Comparison of ENCODE assay signal across 16 mouse cellular contexts in the genomic region with DNA sequence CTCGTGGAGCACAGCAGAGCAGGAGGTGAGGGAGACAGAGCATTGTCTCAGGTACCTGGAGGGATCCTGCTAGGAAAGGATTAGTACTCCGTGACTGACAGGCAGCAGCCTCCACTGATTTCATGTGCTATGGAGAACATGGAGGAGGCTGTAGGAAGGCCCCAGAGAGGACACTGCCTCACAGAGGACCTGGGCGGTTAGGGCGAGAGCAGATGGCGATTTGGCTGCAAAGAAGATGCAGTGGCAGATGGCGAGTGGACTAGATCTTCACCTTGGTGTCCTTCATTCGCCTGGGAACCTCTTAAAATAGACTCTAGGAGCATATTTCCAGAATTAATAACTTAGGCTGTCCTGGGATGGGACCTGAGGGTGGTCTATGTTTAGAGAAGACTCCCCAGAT. TPM values are rescaled to one million over a fixed set of nuclear protein-coding genes. Genes with fewer than 3 reads are reported as not detected.
DNase-seq lines count a peak whose midpoint lies in the region; ATAC-seq and TF ChIP-seq lines count a peak whose summit lies in the region.
"Had no signal": no experiment of that assay in that cellular context is flagged by ENCODE, and none has a peak within 500 bp of the region (broad histone marks: within the 10 kb centered on the region; RNA-seq: fewer than 3 reads in every experiment).

No protein-coding gene starts in this region.

- H3K4me2 ChIP-seq in midbrain, postnatal 0 days (ENCODE audit: low read depth, low read length, poor library complexity, severe bottlenecking), result no peak overlapping the region
- no peak overlapping the region for H3K4me2 ChIP-seq in midbrain, embryonic 16.5 days (ENCODE audit: low read length)
- H3K4me2 ChIP-seq: heart, embryonic 12.5 days had no signal

- no peak overlapping the region for H3K4me3 ChIP-seq in midbrain, postnatal 0 days (ENCODE audit: low read depth, low read length)
- H3K4me3 ChIP-seq in midbrain, embryonic 16.5 days (ENCODE audit: low read depth, low read length), result no peak overlapping the region
- H3K4me3 ChIP-seq: heart, embryonic 12.5 days had no signal

- H3K9ac ChIP-seq in midbrain, postnatal 0 days (replicated peaks; ENCODE audit: low read length, poor library complexity, severe bottlenecking), result no peak overlapping the region
- no peak overlapping the region for H3K9ac ChIP-seq in midbrain, embryonic 16.5 days (ENCODE audit: low read depth, low read length)
- H3K9ac ChIP-seq: heart, embryonic 12.5 days had no signal

- no peaks in the 10 kb centered on the region for H3K9me3 ChIP-seq in midbrain, postnatal 0 days (ENCODE audit: low read length)
- no peaks in the 10 kb centered on the region for H3K9me3 ChIP-seq in midbrain, embryonic 16.5 days (replicated peaks; ENCODE audit: control insufficient read depth, low read length, poor library complexity, severe bottlenecking)

- H3K27me3 ChIP-seq in midbrain, postnatal 0 days (ENCODE audit: insufficient read depth, low read length), result no peaks in the 10 kb centered on the region
- no peaks in the 10 kb centered on the region for H3K27me3 ChIP-seq in midbrain, embryonic 16.5 days (ENCODE audit: control insufficient read depth, insufficient read depth, low read depth, low read length)
- H3K27me3 ChIP-seq: heart, embryonic 12.5 days had no signal

- no peak for TF ChIP-seq CTCF in midbrain, postnatal 0 days (IDR thresholded peaks at IDR 0.05)

- peaks cover 59% of the 10 kb centered on the region for H3K36me3 ChIP-seq in midbrain, postnatal 0 days (ENCODE audit: insufficient read depth, low read length)
- H3K36me3 ChIP-seq in midbrain, embryonic 16.5 days (ENCODE audit: control insufficient read depth, insufficient read depth, low read length), result peaks cover 52% of the 10 kb centered on the region

- no peaks in the 10 kb centered on the region for H3K4me1 ChIP-seq in midbrain, postnatal 0 days (ENCODE audit: insufficient read depth, low read length)
- no peaks in the 10 kb centered on the region for H3K4me1 ChIP-seq in midbrain, embryonic 16.5 days (ENCODE audit: control insufficient read depth, insufficient read depth, low read length)
- H3K4me1 ChIP-seq: heart, embryonic 12.5 days had no signal

- peak; percentile 33 for DNase-seq in midbrain, postnatal 0 days (ENCODE audit: low spot score)
- DNase-seq in cerebellum, adult 18-20 months, result peak; percentile 88 to 95
- DNase-seq in cerebellum, postnatal 25 days, result peak; percentile 89 to 90
- no peak for DNase-seq in frontal cortex, adult 2 months (ENCODE audit: extremely low spot score in 1 of 2, low spot score in 1 of 2)
- no peak for DNase-seq in gastrocnemius, postnatal 25 days
- DNase-seq in adrenal gland, adult 8-10 months, result no peak
- DNase-seq: adrenal gland, postnatal 10 days; gastrocnemius, postnatal 36 days; heart, postnatal 36 days; lung, adult 2 months had no signal

- no peak overlapping the region for H3K27ac ChIP-seq in midbrain, postnatal 0 days (ENCODE audit: low read depth, low read length)
- no peak overlapping the region for H3K27ac ChIP-seq in midbrain, embryonic 16.5 days (ENCODE audit: low read length)

- ATAC-seq in midbrain, postnatal 0 days (ENCODE audit: low FRiP score), result no peak
- no peak for ATAC-seq in midbrain, embryonic 16.5 days
- ATAC-seq: CD4-positive, CD25-positive, alpha-beta regulatory T cell, adult 4 months; inflammation-experienced regulatory T-cells, adult 6 months had no signal

- WGBS in midbrain, postnatal 0 days, result 77% methylated on average over 7 of the region's 7 CpGs
- WGBS in midbrain, embryonic 16.5 days, result 76% methylated on average over 7 of the region's 7 CpGs

RNA-seq across cellular contexts. Expression of a gene that starts 23.0 kb away (rescaled TPM):
- total RNA-seq in midbrain, postnatal 0 days (2014; rRNA removed), result 138 and 160 TPM in 2 replicates
- polyA plus RNA-seq in midbrain, postnatal 0 days (2015; fragmentation: Nextera tagmentation; extraction: Ambion mirVana), result 34.8 and 40.2 TPM in 2 replicates
- polyA plus RNA-seq in midbrain, embryonic 16.5 days (2015; fragmentation: Nextera tagmentation; extraction: Ambion mirVana), result 31.4 and 37.5 TPM in 2 replicates
- polyA plus RNA-seq in frontal cortex, adult 2 months (2012; rRNA removed), result 45.4 and 47.8 TPM in 2 replicates
- 10 to 100 TPM; 17.8 to 20.2 TPM for total RNA-seq in gastrocnemius, postnatal 25 days (2021)
- total RNA-seq in adrenal gland, adult 8-10 months (2022), result 10 to 100 TPM; 26.0 to 29.3 (median 28.3) TPM

RNA-seq across cellular contexts. Expression of a gene that starts 24.3 kb away (rescaled TPM):
- 0.99 TPM in 1 of 2 replicates, not detected in the other for total RNA-seq in midbrain, postnatal 0 days (2014; rRNA removed)
- polyA plus RNA-seq in midbrain, postnatal 0 days (2015; fragmentation: Nextera tagmentation; extraction: Ambion mirVana), result 0.21 TPM in 1 of 2 replicates, not detected in the other
- polyA plus RNA-seq in midbrain, embryonic 16.5 days (2015; fragmentation: Nextera tagmentation; extraction: Ambion mirVana), result not detected in 2 replicates
- polyA plus RNA-seq in frontal cortex, adult 2 months (2012; rRNA removed), result 0.32 TPM in 1 of 2 replicates, not detected in the other
- not detected for total RNA-seq in gastrocnemius, postnatal 25 days (2021)
- not detected for total RNA-seq in adrenal gland, adult 8-10 months (2022)
- total RNA-seq: adrenal gland, postnatal 10 days; gastrocnemius, postnatal 36 days; heart, postnatal 36 days; left cerebral cortex, adult 18-20 months; MEL had no signal
- polyA plus RNA-seq: CD4-positive, CD25-positive, alpha-beta regulatory T cell, adult 4 months; inflammation-experienced regulatory T-cells, adult 6 months had no signal

RNA-seq across cellular contexts. Expression of a gene that starts 40.8 kb away (rescaled TPM):
- total RNA-seq in midbrain, postnatal 0 days (2014; rRNA removed), result 282 and 292 TPM in 2 replicates
- polyA plus RNA-seq in midbrain, postnatal 0 days (2015; fragmentation: Nextera tagmentation; extraction: Ambion mirVana), result 217 and 238 TPM in 2 replicates
- polyA plus RNA-seq in midbrain, embryonic 16.5 days (2015; fragmentation: Nextera tagmentation; extraction: Ambion mirVana), result 85.5 and 130 TPM in 2 replicates
- polyA plus RNA-seq in frontal cortex, adult 2 months (2012; rRNA removed), result 560 and 728 TPM in 2 replicates
- not detected for total RNA-seq in gastrocnemius, postnatal 25 days (2021)
- total RNA-seq in adrenal gland, adult 8-10 months (2022), result 1 to 10 TPM; 2.1 to 4.9 (median 3.6) TPM
- total RNA-seq: gastrocnemius, postnatal 36 days; heart, postnatal 36 days had no signal
- polyA plus RNA-seq: CD4-positive, CD25-positive, alpha-beta regulatory T cell, adult 4 months; inflammation-experienced regulatory T-cells, adult 6 months; lung, adult 2 months had no signal

RNA-seq across cellular contexts. Expression of a gene that starts 55.8 kb away (rescaled TPM):
- 22.5 and 36.3 TPM in 2 replicates for total RNA-seq in midbrain, postnatal 0 days (2014; rRNA removed)
- polyA plus RNA-seq in midbrain, postnatal 0 days (2015; fragmentation: Nextera tagmentation; extraction: Ambion mirVana), result 14.6 and 16.1 TPM in 2 replicates
- 5.9 and 6.2 TPM in 2 replicates for polyA plus RNA-seq in midbrain, embryonic 16.5 days (2015; fragmentation: Nextera tagmentation; extraction: Ambion mirVana)
- polyA plus RNA-seq in frontal cortex, adult 2 months (2012; rRNA removed), result 82.9 and 90.1 TPM in 2 replicates
- total RNA-seq in gastrocnemius, postnatal 25 days (2021), result 10 to 100 TPM; 71.5 to 93.0 TPM
- 1 to 10 TPM; 3.7 to 6.3 (median 4.7) TPM for total RNA-seq in adrenal gland, adult 8-10 months (2022)

Comparison
In these comparisons a context has a peak if more than half of its experiments do, and no peak if none do; other contexts are left out.
1. DNase-seq: peak in midbrain, postnatal 0 days (single experiment), cerebellum, adult 18-20 months (2 of 2) and cerebellum, postnatal 25 days (2 of 2); none in frontal cortex, adult 2 months (0 of 2), gastrocnemius, postnatal 25 days (single experiment) and adrenal gland, adult 8-10 months (single experiment).
2. RNA of a gene that starts 40.8 kb away (total RNA-seq): 282 to 292 TPM in midbrain, postnatal 0 days; 2.1 to 4.9 TPM in adrenal gland, adult 8-10 months and not detected in gastrocnemius, postnatal 25 days; every median in the first group is over 10 times any median in the second.